In the genomic region with DNA sequence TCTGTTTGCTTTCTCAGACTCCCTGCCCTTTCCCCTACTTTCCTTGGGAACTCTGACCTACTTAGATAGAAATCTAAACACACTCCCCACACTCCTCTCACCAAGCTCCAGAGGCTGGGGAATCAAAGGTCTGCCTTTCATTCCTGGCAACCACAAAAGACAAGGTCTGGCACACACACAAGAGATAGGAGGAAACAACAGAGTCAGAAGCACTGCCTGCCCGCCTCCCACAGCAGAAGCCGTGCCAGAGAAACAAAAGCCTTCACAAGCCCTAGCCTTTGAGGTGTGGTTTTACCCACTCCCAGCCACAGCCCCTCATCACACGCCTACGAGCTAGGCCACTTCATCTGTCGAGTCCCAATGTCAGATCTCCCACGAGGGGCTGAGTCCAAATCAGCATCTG, we compare ENCODE assay signal across 10 mouse cellular contexts. TPM values are rescaled to one million over a fixed set of nuclear protein-coding genes. Genes with fewer than 3 reads are reported as not detected.
DNase-seq lines count a peak whose midpoint lies in the region; ATAC-seq and TF ChIP-seq lines count a peak whose summit lies in the region.
"Had no signal": no experiment of that assay in that cellular context is flagged by ENCODE, and none has a peak within 500 bp of the region (broad histone marks: within the 10 kb centered on the region; RNA-seq: fewer than 3 reads in every experiment).

No protein-coding gene starts in this region.

- peaks cover 12% of the 10 kb centered on the region; the same call in 1 of the 2 replicates for H3K4me1 ChIP-seq in embryonic facial prominence, embryonic 14.5 days (ENCODE audit: control insufficient read depth, insufficient read depth, low read length)
- H3K4me1 ChIP-seq in hindbrain, embryonic 15.5 days (replicated peaks), result peaks cover 8% of the 10 kb centered on the region
- peaks cover 12% of the 10 kb centered on the region for H3K4me1 ChIP-seq in liver, embryonic 13.5 days (replicated peaks)
- H3K4me1 ChIP-seq in olfactory bulb, adult 2 months (ENCODE audit: control insufficient read depth, insufficient read depth, low read length), result peaks cover 6% of the 10 kb centered on the region

- no peak overlapping the region for H3K4me3 ChIP-seq in embryonic facial prominence, embryonic 14.5 days (ENCODE audit: low read depth, low read length)
- H3K4me3 ChIP-seq in hindbrain, embryonic 15.5 days, result no peak overlapping the region
- no peak overlapping the region for H3K4me3 ChIP-seq in liver, embryonic 13.5 days (replicated peaks)
- H3K4me3 ChIP-seq in olfactory bulb, adult 2 months (ENCODE audit: insufficient read depth, low read depth, low read length), result no peak overlapping the region
- H3K4me3 ChIP-seq: myocyte had no signal

- H3K4me2 ChIP-seq in embryonic facial prominence, embryonic 14.5 days (ENCODE audit: low read depth, low read length), result peak overlapping the region; percentile 10; the same call in 1 of the 2 replicates
- no peak overlapping the region for H3K4me2 ChIP-seq in hindbrain, embryonic 15.5 days
- no peak overlapping the region for H3K4me2 ChIP-seq in liver, embryonic 13.5 days

- peak overlapping the region; percentile 30 for H3K27ac ChIP-seq in embryonic facial prominence, embryonic 14.5 days (replicated peaks; ENCODE audit: low read depth, low read length)
- H3K27ac ChIP-seq in hindbrain, embryonic 15.5 days (replicated peaks), result peak overlapping the region; percentile 30; the same call in 1 of the 2 replicates
- peak overlapping the region; percentile 63 for H3K27ac ChIP-seq in liver, embryonic 13.5 days
- H3K27ac ChIP-seq in olfactory bulb, adult 2 months (ENCODE audit: insufficient read depth, low read depth, low read length), result peak overlapping the region; percentile 45

- no peak for TF ChIP-seq POLR2A in olfactory bulb, adult 2 months (IDR thresholded peaks at IDR 0.05; ENCODE audit: insufficient read depth, low read depth, low read length)

- H3K27me3 ChIP-seq in embryonic facial prominence, embryonic 14.5 days (replicated peaks; ENCODE audit: control insufficient read depth, insufficient read depth, low read length), result no peaks in the 10 kb centered on the region
- no peaks in the 10 kb centered on the region for H3K27me3 ChIP-seq in hindbrain, embryonic 15.5 days
- no peaks in the 10 kb centered on the region for H3K27me3 ChIP-seq in liver, embryonic 13.5 days

- no peaks in the 10 kb centered on the region for H3K36me3 ChIP-seq in embryonic facial prominence, embryonic 14.5 days (ENCODE audit: control insufficient read depth, insufficient read depth, low read length)
- no peaks in the 10 kb centered on the region for H3K36me3 ChIP-seq in hindbrain, embryonic 15.5 days
- H3K36me3 ChIP-seq in liver, embryonic 13.5 days, result no peaks in the 10 kb centered on the region

- DNase-seq in heart, adult 18-20 months, result peak; percentile 56 to 64
- no peak for DNase-seq in heart, adult 8-10 months (ENCODE audit: low spot score)
- peak; percentile 76 for DNase-seq in embryonic facial prominence, embryonic 14.5 days (ENCODE audit: low spot score)
- no peak for DNase-seq in liver, embryonic 13.5 days
- no peak for DNase-seq in cerebellum, adult 11 months
- no peak for DNase-seq in cerebellum, adult 18-20 months

- WGBS in embryonic facial prominence, embryonic 14.5 days, result 19% methylated on average over 6 of the region's 6 CpGs
- 11% methylated on average over 6 of the region's 6 CpGs for WGBS in hindbrain, embryonic 15.5 days
- 41% methylated on average over 6 of the region's 6 CpGs for WGBS in liver, embryonic 13.5 days (ENCODE audit: insufficient replicate concordance)
- WGBS in olfactory bulb, adult 2 months, result 14% methylated on average over 6 of the region's 6 CpGs

- no peaks in the 10 kb centered on the region for H3K9me3 ChIP-seq in embryonic facial prominence, embryonic 14.5 days (ENCODE audit: control insufficient read depth, low read length)
- H3K9me3 ChIP-seq in hindbrain, embryonic 15.5 days, result no peaks in the 10 kb centered on the region
- no peaks in the 10 kb centered on the region for H3K9me3 ChIP-seq in liver, embryonic 13.5 days (replicated peaks)

- ATAC-seq in embryonic facial prominence, embryonic 14.5 days (ENCODE audit: low read depth), result peak; percentile 79
- no peak for ATAC-seq in hindbrain, embryonic 15.5 days (ENCODE audit: low FRiP score, low read depth)
- 0 out of 2 replicates have a peak, but pooled peaks have one; percentile 48 for ATAC-seq in liver, embryonic 13.5 days (ENCODE audit: low read depth)

- no peak overlapping the region for H3K9ac ChIP-seq in embryonic facial prominence, embryonic 14.5 days (ENCODE audit: low read depth, low read length)
- no peak overlapping the region for H3K9ac ChIP-seq in hindbrain, embryonic 15.5 days
- no peak overlapping the region for H3K9ac ChIP-seq in liver, embryonic 13.5 days

- TF ChIP-seq CTCF in olfactory bulb, adult 2 months (IDR thresholded peaks at IDR 0.05; ENCODE audit: insufficient read depth, low read depth, low read length), result no peak

RNA-seq across cellular contexts. Expression of a gene that starts 13.0 kb away (rescaled TPM):
- total RNA-seq in heart, adult 18-20 months (2021), result 10 to 100 TPM in 1 of 2 experiments, 1 to 10 TPM in 1; 8.5 to 16.1 TPM
- total RNA-seq in heart, adult 8-10 months (2022), result 10 to 100 TPM in 1 of 4 experiments, 1 to 10 TPM in 3; 7.5 to 13.9 (median 9.0) TPM
- 7.2 and 8.2 TPM in 2 replicates for polyA plus RNA-seq in embryonic facial prominence, embryonic 14.5 days (2014; fragmentation: Nextera tagmentation; extraction: Ambion mirVana)
- 21.1 and 22.7 TPM in 2 replicates for polyA plus RNA-seq in hindbrain, embryonic 15.5 days (2015; fragmentation: Nextera tagmentation; extraction: Ambion mirVana)
- 41.9 and 42.6 TPM in 2 replicates for polyA plus RNA-seq in liver, embryonic 13.5 days (2015; fragmentation: Nextera tagmentation; extraction: Ambion mirVana)
- polyA plus RNA-seq in olfactory bulb, adult 2 months (2012; ENCODE audit: insufficient read depth, insufficient read length, low replicate concordance, missing spikeins), result not detected in 2 replicates
- total RNA-seq: CH12.LX had no signal
- polyA plus RNA-seq: myocyte had no signal

RNA-seq across cellular contexts. Expression of a gene that starts 45.3 kb away (rescaled TPM):
- total RNA-seq in heart, adult 18-20 months (2021), result not detected
- not detected for total RNA-seq in heart, adult 8-10 months (2022)
- polyA plus RNA-seq in embryonic facial prominence, embryonic 14.5 days (2014; fragmentation: Nextera tagmentation; extraction: Ambion mirVana), result not detected in 2 replicates
- polyA plus RNA-seq in hindbrain, embryonic 15.5 days (2015; fragmentation: Nextera tagmentation; extraction: Ambion mirVana), result not detected in 2 replicates
- not detected in 2 replicates for polyA plus RNA-seq in liver, embryonic 13.5 days (2015; fragmentation: Nextera tagmentation; extraction: Ambion mirVana)
- not detected in 2 replicates for polyA plus RNA-seq in olfactory bulb, adult 2 months (2012; ENCODE audit: insufficient read depth, insufficient read length, low replicate concordance, missing spikeins)
- total RNA-seq: CH12.LX had no signal
- polyA plus RNA-seq: myocyte had no signal

Comparison
In these comparisons a context has a peak if more than half of its experiments do, and no peak if none do; other contexts are left out.
1. DNase-seq: peak in heart, adult 18-20 months (2 of 2) and embryonic facial prominence, embryonic 14.5 days (single experiment); none in heart, adult 8-10 months (single experiment), liver, embryonic 13.5 days (single experiment), cerebellum, adult 11 months (single experiment) and cerebellum, adult 18-20 months (0 of 2).
2. Peak in every context shown above with its lines, with median percentiles within 50 percentile points of each other: H3K27ac ChIP-seq.